Mouse (Mus musculus) liver (tissue): Measurements from ENCODE around the gene Slc6a18.
"Not testable (repeated sequence)": the region's sequence is repeated elsewhere in the genome, so short reads cannot be mapped to it uniquely, and the experiment has no call there.

Experiments used
- DNase-seq: peaks from one replicate; pipeline ENCODE4 v3.0.0-alpha.2; 2020; ENCODE audit warnings: mixed read lengths

Gene Slc6a18

GRCm38 (mm10) chr13:73677853-73678252 is at the start of gene Slc6a18:
TSS of gene Slc6a18 (minus strand) at chr13:73678023.
- no peak for DNase-seq

GRCm38 (mm10) chr13:73725315-73725714 is 47.5 kb upstream of the Slc6a18 start:
- DNase-seq = no peak

DNA sequence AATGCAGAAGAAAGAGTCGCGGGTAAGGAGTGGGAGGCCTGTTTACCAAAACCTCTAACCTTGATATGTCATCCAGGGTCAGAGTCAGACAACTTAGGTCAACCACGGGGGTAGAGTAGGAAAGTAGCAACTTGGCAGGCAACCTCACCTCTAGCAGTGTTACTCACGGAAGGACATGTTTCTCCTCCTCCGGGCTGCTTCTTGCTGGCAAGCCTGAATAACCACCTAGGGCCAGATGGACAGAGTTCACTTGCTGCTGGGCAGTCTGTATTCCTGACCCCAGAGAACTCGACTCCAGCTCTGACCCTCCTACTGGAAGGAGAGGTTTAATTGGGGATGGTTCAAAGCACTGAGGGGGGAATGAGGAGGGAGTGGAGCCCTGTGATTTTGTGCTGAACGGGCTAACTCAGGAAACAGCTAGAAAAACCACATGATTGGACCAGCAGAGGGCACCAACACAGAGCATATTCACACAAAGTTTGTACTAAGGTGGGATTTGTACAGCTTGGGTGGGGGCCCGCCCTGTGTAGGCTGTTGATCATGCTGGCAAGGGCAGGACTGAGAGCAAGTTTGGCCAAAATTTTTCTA is 45.4 kb upstream of the Slc6a18 start:
- no peak for DNase-seq

DNA sequence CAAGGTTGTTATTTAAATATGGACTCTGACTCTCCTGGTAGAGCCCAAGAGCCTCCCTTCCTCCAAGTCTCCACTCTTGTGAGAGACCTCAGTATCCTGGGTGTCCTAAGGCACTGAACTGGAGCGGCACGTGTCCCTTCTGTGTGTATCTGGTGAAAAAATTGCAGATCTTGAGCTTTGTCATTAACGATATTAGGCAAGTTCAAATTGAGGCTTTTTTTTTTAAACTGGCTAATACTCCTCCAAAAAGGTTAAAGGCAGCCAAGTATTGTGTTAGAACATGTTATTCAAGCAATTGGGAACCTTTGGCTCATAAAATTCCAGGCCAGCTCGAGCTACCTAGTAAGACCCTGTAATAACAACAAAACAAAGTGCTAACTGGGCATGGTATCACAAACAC is 42.4 kb upstream of the Slc6a18 start:
- no peak for DNase-seq

- DNase-seq = peak; percentile 75
These were observed 40.4 kb upstream of the Slc6a18 start for GRCm38 (mm10) chr13:73718225-73718624.

- DNase-seq = no peak
These were observed 36.2 kb upstream of the Slc6a18 start for GRCm38 (mm10) chr13:73714020-73714419.

GRCm38 (mm10) chr13:73713204-73713603 is 35.4 kb upstream of the Slc6a18 start:
- no peak for DNase-seq

DNA sequence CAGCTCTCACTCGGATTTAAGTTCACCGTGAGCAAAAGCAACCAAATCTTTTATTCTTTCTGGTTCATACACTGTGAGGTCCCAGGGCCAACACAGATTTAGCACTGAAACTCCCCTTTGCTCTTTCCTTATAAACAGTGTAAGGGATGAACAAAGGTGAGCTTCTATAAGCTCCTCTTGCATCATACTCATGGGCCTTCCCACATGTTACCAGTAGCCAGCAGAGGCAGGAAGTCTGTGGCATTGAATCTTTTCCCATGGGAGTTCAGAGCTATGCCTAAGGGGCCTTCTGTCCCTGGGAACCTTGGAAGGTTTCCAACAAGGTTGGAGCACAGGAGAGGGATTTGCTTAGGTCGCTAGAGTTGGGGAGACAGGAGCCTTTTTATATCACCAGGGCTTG is 34.4 kb upstream of the Slc6a18 start:
- no peak for DNase-seq

DNA sequence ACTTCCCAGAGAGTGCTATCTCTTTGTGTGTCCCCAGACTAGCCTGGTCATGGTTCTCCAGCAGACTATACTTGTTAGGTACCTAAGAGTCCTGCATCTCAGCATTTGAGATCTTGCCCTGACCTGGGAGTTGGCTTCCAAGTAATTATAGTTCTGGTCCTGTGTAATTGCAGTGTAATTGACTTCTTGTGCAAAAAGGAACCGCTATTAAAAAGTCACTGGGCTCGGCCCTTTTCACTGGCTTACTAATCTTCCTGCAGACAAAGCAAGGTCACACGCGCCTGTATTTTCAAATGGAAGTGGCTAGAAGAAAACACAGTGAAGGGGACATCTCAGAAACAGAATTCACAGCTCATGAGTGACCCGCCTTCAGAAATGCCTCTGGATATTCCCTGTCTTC is 34.0 kb upstream of the Slc6a18 start:
- no peak for DNase-seq

DNA sequence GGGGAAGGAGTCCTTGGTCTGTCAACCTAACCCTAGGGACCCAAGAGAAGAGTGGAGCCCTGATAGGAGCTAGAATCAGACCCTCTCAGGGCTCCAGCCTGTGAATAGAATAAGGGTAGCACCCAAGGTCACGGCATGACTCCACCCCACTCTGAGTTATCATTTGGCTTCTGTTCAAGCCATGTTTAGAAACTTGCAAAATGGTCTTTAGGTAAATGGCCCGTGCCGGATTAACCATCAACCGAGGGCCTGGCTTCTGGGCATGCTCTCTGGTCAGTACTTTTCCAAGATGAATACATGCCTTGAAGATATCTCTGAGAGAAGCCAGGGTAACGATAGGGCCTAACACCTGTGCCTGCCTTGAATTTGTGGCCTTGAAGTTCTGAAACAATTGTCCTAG is 33.4 kb upstream of the Slc6a18 start:
- no peak for DNase-seq

DNA sequence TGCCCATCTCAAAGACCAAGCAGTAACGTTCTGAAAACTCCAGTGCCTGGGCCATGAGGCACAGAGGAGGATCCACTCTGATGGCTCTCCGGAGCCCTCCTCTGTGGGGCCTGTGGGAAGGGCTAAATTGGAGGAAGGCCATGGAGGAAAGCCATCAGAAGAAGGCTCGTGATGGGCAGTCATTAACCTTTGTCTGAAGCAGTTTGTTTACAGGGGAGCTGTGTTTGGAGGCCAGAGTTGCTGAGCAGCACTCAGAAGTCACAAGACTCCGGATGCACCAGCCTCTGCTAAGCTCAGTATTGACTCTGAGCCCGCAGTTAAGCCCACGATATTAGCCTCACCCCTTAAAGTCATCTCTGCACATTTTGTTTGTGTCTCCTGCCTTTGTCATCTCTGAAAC is 31.7 kb upstream of the Slc6a18 start:
- DNase-seq = no peak

- no peak for DNase-seq
These were observed 27.0 kb upstream of the Slc6a18 start, which contains the start of gene Slc6a19 for GRCm38 (mm10) chr13:73704694-73705325. TSS of gene Slc6a19 (minus strand) at chr13:73704865.

DNA sequence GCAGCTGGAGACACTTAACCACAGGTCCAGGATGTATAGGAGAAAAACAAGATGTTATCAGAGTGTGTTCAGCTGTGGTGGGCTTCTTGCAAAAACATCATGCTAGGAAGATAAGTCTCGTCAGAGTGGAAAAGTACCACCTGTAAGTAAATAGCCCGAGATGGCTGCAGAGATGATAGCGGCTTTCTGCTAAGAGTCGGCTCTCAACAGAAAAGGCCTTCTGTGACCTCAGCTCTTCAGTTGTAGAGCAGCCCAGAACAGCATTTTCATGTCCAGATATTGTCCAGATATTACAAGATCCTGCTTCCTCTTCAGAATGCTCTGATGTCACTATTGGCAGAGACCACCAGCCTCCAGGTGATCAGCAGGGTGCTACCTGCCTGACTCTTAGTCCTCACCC is 25.7 kb upstream of the Slc6a18 start:
- not testable (repeated sequence) for DNase-seq

DNA sequence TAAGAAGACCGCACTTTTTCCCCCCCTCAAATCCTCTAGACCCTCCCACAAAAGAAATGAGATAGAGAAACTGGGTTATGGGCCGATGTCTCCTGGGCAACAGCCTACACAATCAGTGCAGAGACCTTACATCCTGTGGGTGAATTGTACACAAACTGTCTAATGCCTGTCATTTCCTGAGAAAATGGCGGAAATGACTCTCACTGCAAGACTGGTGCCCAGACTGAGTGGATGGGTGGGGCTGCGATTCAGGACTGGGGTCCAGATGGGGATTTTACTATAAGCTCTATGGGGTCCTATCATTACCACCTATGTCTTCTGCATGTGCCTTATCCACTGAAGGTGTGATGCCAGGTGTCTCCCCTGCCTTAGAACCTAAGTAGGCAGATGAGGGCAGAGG is 25.0 kb upstream of the Slc6a18 start:
- DNase-seq = no peak

DNA sequence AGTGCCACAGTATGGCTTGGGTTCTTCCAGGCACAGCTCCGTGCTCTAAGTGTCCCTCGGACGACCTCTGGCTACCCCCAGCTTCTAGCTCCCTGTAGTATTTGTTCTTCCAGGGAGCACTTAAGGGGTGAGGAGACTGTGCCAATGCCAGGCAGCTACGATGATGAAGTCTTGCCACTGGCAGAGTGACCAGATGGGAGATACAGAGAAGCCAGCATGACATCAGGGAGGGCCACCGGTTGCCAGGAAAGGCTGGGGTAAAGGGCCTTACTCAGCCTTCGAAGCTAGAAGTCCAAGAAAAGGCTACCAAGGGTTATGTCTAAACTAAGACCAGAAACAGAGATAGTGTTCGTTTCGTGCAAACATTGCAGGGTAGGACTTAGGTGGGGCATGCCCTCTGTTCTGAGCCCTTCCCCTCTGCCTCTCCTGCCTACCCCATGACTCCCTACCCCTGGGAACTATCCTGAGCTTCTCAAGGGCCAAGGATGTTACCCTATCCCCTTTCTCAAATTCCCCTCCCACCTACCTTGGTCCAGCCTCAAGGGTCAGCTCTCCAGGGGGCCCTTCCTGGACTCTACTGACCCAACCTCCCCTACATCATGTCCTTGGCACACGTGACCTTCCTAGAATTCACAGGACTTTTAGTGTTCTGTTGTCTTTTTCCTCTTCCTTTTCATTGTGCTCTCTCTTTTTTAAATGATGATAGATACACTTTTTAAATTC is 23.5 kb upstream of the Slc6a18 start:
- no peak for DNase-seq

GRCm38 (mm10) chr13:73700554-73700953 is 22.7 kb upstream of the Slc6a18 start:
- DNase-seq = no peak

- DNase-seq = no peak
These were observed 21.9 kb upstream of the Slc6a18 start for GRCm38 (mm10) chr13:73699714-73700113.

- DNase-seq = peak; percentile 16
These were observed 18.7 kb upstream of the Slc6a18 start for GRCm38 (mm10) chr13:73696529-73696928.

GRCm38 (mm10) chr13:73694972-73695371 is 17.1 kb upstream of the Slc6a18 start:
- no peak for DNase-seq

DNA sequence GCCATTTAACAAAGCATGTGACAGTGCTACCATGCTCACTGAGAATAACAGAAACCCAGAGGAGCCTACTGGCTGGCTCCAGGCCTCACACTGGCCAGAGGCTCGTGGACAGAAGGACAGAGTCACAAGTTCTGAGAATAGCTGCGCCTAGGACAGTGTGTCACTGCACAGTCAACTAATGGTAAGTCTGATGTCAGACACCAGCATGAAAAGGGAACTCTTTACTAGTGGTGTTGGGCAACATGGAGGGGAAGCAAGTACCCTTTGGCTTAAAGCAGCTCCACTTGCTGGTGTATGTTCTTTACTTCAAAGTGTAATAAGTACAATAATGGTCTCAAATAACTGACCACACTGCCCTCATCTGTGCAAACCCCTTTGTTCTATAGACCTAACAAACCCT is 15.5 kb upstream of the Slc6a18 start:
- DNase-seq = no peak

GRCm38 (mm10) chr13:73692249-73692868 is 14.5 kb upstream of the Slc6a18 start:
- DNase-seq = peak; percentile 74

- DNase-seq = no peak
These were observed 11.1 kb upstream of the Slc6a18 start for GRCm38 (mm10) chr13:73688934-73689333.

- DNase-seq = no peak
These were observed 9.8 kb upstream of the Slc6a18 start for GRCm38 (mm10) chr13:73687601-73688000.

GRCm38 (mm10) chr13:73685502-73685901 is 7.7 kb upstream of the Slc6a18 start:
- no peak for DNase-seq
